ENCODE assay signal across 17 mouse cellular contexts in the genomic region with DNA sequence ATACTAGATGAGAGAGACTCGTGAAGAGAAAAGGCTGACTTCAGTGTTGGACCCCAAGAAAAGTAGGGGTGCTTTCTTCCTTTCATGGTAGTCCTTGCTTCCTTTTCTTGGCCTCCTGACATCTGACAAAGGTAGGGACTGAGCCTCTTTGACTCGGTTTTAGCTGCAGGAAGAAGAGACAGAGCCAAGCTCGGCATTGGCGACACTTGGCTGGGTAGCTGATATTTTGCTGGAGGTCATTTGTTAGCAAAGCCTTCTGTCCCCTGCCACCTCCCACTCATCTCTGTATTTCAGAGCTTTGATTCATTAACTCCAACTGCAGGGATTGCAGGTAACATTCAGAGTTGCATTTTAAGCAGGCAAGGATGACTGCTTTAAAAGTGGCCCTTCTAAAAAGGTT.
DNase-seq lines count a peak whose midpoint lies in the region; TF ChIP-seq lines count a peak whose summit lies in the region.
"Had no signal": no experiment of that assay in that cellular context is flagged by ENCODE, and none has a peak within 500 bp of the region (broad histone marks: within the 10 kb centered on the region; RNA-seq: fewer than 3 reads in every experiment).

No protein-coding gene starts in this region.

- no peak for TF ChIP-seq CTCF in cerebellum, adult 2 months (IDR thresholded peaks at IDR 0.05; ENCODE audit: borderline replicate concordance, insufficient read depth, low read depth, low read length)
- TF ChIP-seq CTCF in gastrocnemius, adult 2 months (IDR thresholded peaks at IDR 0.05): no peak

- no peak for TF ChIP-seq POLR2A in cerebellum, adult 2 months (IDR thresholded peaks at IDR 0.05; ENCODE audit: borderline replicate concordance, insufficient read depth, low read length)

- H3K4me3 ChIP-seq in cerebellum, adult 2 months (replicated peaks; ENCODE audit: insufficient read depth, low read depth, low read length): no peak overlapping the region
- no peak overlapping the region for H3K4me3 ChIP-seq in gastrocnemius, adult 2 months
- H3K4me3 ChIP-seq: embryonic facial prominence, embryonic 12.5 days; embryonic facial prominence, embryonic 15.5 days; forebrain, embryonic 15.5 days; hindbrain, embryonic 12.5 days; hindbrain, embryonic 15.5 days had no signal

- H3K27me3 ChIP-seq in cerebellum, adult 2 months (ENCODE audit: control insufficient read depth, insufficient read depth, low read length): no peaks in the 10 kb centered on the region
- H3K27me3 ChIP-seq: embryonic facial prominence, embryonic 12.5 days; embryonic facial prominence, embryonic 15.5 days; forebrain, embryonic 15.5 days; hindbrain, embryonic 15.5 days had no signal

- WGBS in cerebellum, adult 2 months: 26% methylated on average over 4 of the region's 4 CpGs

- no peak overlapping the region for H3K27ac ChIP-seq in cerebellum, adult 2 months (ENCODE audit: insufficient read depth, low read length)
- no peak overlapping the region for H3K27ac ChIP-seq in gastrocnemius, adult 2 months
- H3K27ac ChIP-seq: embryonic facial prominence, embryonic 12.5 days; embryonic facial prominence, embryonic 15.5 days; forebrain, embryonic 15.5 days; hindbrain, embryonic 12.5 days; hindbrain, embryonic 15.5 days had no signal

- peak; percentile 28 to 29 for DNase-seq in cerebellum, adult 18-20 months
- DNase-seq in cerebellum, adult 2 months: peak; percentile 31 to 60
- peak; percentile 28 for DNase-seq in cerebellum, adult 9-11 months
- DNase-seq in cerebellum, postnatal 25 days: peak; percentile 52 to 61
- DNase-seq in gastrocnemius, postnatal 36 days: no peak
- DNase-seq in gastrocnemius, adult 2 months: no peak
- DNase-seq in spleen, adult 12 weeks (ENCODE audit: low spot score): no peak
- DNase-seq: adrenal gland, adult 8-10 months; adrenal gland, postnatal 25 days; gastrocnemius, postnatal 10 days; heart, adult 11 months; kidney, adult 2 months had no signal

- no peaks in the 10 kb centered on the region for H3K4me1 ChIP-seq in cerebellum, adult 2 months (ENCODE audit: control insufficient read depth, insufficient read depth, low read length)
- H3K4me1 ChIP-seq: embryonic facial prominence, embryonic 12.5 days; embryonic facial prominence, embryonic 15.5 days; forebrain, embryonic 15.5 days; hindbrain, embryonic 12.5 days; hindbrain, embryonic 15.5 days had no signal

- intact Hi-C loops in gastrocnemius, postnatal 36 days (cut with DNase I): no loop called here
- intact Hi-C loops in gastrocnemius, adult 2 months (cut with DNase I): no loop called here

Comparison
In these comparisons a context has a peak if more than half of its experiments do, and no peak if none do; other contexts are left out.
1. DNase-seq: peak in cerebellum, adult 18-20 months (2 of 2), cerebellum, adult 2 months (2 of 2), cerebellum, adult 9-11 months (single experiment) and cerebellum, postnatal 25 days (2 of 2); none in gastrocnemius, postnatal 36 days (0 of 2), gastrocnemius, adult 2 months (single experiment) and spleen, adult 12 weeks (single experiment).